Mouse (Mus musculus) adrenal gland, adult 2 months (tissue): Measurements from ENCODE around the gene Exoc2. TPM values are rescaled to one million over a fixed set of nuclear protein-coding genes. Genes with fewer than 3 reads are reported as not detected.

Experiments
- DNase-seq: peaks from one replicate; pipeline ENCODE4 v3.0.0; 2021
- polyA plus RNA-seq: library from polyadenylated mRNA; depleted of rRNA; stranded (reverse); fragments of >200 nt; gene quantifications from 2 replicates; pipeline ENCODE4 v1.2.3, GENCODE M21; 2012; rRNA removed
- total RNA-seq, 2 experiments: library from RNA; stranded (reverse); gene quantifications; 2 replicates each; pipeline ENCODE4 v1.2.3; 2021

Gene Exoc2
- total and polyA plus RNA-seq, 3 experiments: 6.7 to 31.5 (median 29.3) TPM

DNA sequence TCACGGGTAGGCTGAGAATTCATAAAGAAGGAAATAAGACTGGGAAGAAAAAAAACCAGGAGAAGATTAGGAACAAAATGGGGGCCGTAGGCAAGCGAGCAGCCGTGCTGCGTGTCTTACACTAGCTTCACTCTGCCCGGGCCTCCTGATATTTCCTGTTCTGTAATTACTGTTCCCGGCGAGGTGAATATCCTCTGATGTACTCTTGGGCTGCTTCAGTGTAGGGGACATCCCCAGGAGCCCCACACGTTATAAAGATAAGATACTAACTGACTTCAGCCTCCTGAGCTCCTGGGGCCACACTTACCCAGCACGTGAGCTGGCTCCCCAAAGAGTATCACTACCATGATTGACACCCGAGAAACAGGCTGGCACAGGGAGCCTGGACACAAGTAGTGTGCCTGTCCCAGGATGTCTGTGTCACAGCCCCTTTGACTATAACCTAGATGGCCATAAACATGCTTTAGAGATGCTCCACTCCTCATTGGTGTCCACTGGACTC, 196.2 kb downstream of the Exoc2 start:
- no peak for DNase-seq

- DNase-seq: no peak
These were observed 197.9 kb downstream of the Exoc2 start for GRCm38 (mm10) chr13:30776021-30776420.

- no peak for DNase-seq
These were observed 206.3 kb downstream of the Exoc2 start for GRCm38 (mm10) chr13:30767477-30768127.

DNA sequence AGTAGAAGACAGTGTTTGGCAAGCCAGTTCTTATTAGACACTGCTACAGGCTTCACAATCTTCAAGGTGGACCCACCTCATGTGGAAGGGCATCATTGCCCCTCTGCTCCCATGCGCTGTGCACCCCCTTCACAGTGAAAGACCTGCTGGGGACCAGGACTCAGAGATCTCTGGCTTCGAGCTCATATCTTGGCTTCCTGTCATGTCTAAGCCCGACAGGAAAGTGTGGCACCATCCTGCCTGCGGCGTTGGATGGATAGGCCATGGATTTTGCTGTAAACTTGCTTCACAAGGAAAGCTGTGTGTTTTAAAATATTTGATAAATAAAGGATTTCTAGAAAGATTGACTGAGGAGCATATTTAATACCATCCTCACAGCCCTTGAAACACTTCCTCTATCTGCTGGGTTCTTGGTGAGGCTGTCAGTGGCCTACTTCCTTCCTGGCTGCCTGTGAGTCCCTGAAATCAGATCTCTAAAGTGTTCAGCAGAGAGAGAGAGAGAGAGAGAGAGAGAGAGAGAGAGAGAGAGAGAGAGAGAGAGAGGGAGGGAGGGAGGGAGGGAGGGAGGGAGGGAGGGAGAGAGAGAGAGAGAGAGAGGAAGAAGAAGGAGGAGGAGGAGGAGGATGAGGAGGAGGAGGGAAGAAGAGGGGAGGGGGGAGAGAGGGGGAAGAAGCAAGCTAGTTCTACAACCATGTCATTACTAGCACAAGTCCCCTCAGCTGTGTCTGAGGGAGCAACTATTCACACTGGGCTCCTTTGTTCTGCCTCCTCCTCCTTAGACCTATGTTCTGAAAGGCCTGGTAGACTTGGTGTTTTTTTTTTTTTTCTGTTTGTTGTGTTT, 207.0 kb downstream of the Exoc2 start:
- DNase-seq: no peak

- DNase-seq: no peak
These were observed 208.0 kb downstream of the Exoc2 start for GRCm38 (mm10) chr13:30765906-30766305.

- DNase-seq: no peak
These were observed 209.7 kb downstream of the Exoc2 start for GRCm38 (mm10) chr13:30764014-30764740.

Other genes starting within 250 kb of the Exoc2 start
- 10 to 100 TPM; 23.5 to 25.7 TPM for gene Irf4, start 224.9 kb downstream of the Exoc2 start, total RNA-seq
- 0.88 and 1.4 TPM in 2 replicates for gene Irf4, start 224.9 kb downstream of the Exoc2 start, polyA plus RNA-seq
- under 1 TPM; 0.23 to 0.31 TPM for gene Hus1b, start 26.3 kb downstream of the Exoc2 start, total RNA-seq
- gene Hus1b, start 26.3 kb downstream of the Exoc2 start, polyA plus RNA-seq: 0.27 TPM in 1 of 2 replicates, not detected in the other
- not detected for gene Gm5447, start 111 bp upstream of the Exoc2 start, total RNA-seq
- gene Gm5447, start 111 bp upstream of the Exoc2 start, polyA plus RNA-seq: not detected in 2 replicates